Mouse (Mus musculus) MEL-GATA-1-ER (cell line): ENCODE measurements at regions not wholly inside any gene's neighbourhood (a gene's known extent, or its start where the extent isn't known, plus 50 kb on each side); places are given as distances from the start of the nearest gene placed in this dataset.
"Not testable (repeated sequence)": the region's sequence is repeated elsewhere in the genome, so short reads cannot be mapped to it uniquely, and the experiment has no call there.

Source experiments
- DNase-seq: peaks from one replicate; pipeline ENCODE4 v3.0.0-alpha.2; 2012; ENCODE audit warnings: low read depth; ENCODE audit errors: extremely low read depth

- DNase-seq, result no peak
These were observed 1934.9 kb downstream of the 9330182O14Rik start for GRCm38 (mm10) chr15:42069072-42069471.

- DNase-seq, result no peak
These were observed 1939.3 kb downstream of the 9330182O14Rik start for GRCm38 (mm10) chr15:42073486-42073885.

GRCm38 (mm10) chr15:42082436-42082835, 1948.3 kb downstream of the 9330182O14Rik start:
- no peak for DNase-seq

GRCm38 (mm10) chr15:42100730-42101129, 1966.6 kb downstream of the 9330182O14Rik start:
- no peak for DNase-seq

- no peak for DNase-seq
These were observed 1970.7 kb downstream of the 9330182O14Rik start for GRCm38 (mm10) chr15:42104816-42105215.

GRCm38 (mm10) chr15:42107106-42107505, 1972.9 kb downstream of the 9330182O14Rik start:
- no peak for DNase-seq

- DNase-seq, result no peak
These were observed 1977.6 kb downstream of the 9330182O14Rik start for GRCm38 (mm10) chr15:42111811-42112210.

GRCm38 (mm10) chr15:42127471-42127870, 1993.3 kb downstream of the 9330182O14Rik start:
- DNase-seq, result no peak

- DNase-seq, result no peak
These were observed 1994.8 kb downstream of the 9330182O14Rik start for GRCm38 (mm10) chr15:42128976-42129375.

- peak; percentile 32 for DNase-seq
These were observed 2032.4 kb downstream of the 9330182O14Rik start for GRCm38 (mm10) chr15:42166546-42166945.

GRCm38 (mm10) chr15:42177766-42178165, 2043.6 kb downstream of the 9330182O14Rik start:
- not testable (repeated sequence) for DNase-seq

GRCm38 (mm10) chr15:42207187-42207846, 2073.2 kb downstream of the 9330182O14Rik start:
- no peak for DNase-seq

- DNase-seq, result no peak
These were observed 2085.3 kb downstream of the 9330182O14Rik start for GRCm38 (mm10) chr15:42219496-42219895.

GRCm38 (mm10) chr15:42220005-42220404, 2085.8 kb downstream of the 9330182O14Rik start:
- DNase-seq, result no peak

GRCm38 (mm10) chr15:42225006-42225405, 2090.8 kb downstream of the 9330182O14Rik start:
- no peak for DNase-seq

- DNase-seq, result no peak
These were observed 2097.5 kb downstream of the 9330182O14Rik start for GRCm38 (mm10) chr15:42231692-42232091.

GRCm38 (mm10) chr15:42246812-42247211, 2112.6 kb downstream of the 9330182O14Rik start:
- DNase-seq, result no peak

GRCm38 (mm10) chr15:42252730-42253330, 2118.7 kb downstream of the 9330182O14Rik start:
- no peak for DNase-seq

- no peak for DNase-seq
These were observed 2122.2 kb downstream of the 9330182O14Rik start for GRCm38 (mm10) chr15:42256343-42256742.

- no peak for DNase-seq
These were observed 2141.0 kb downstream of the 9330182O14Rik start for GRCm38 (mm10) chr15:42275117-42275516.

- DNase-seq, result no peak
These were observed 2143.1 kb downstream of the 9330182O14Rik start for GRCm38 (mm10) chr15:42277247-42277646.

- DNase-seq, result no peak
These were observed 2146.6 kb downstream of the 9330182O14Rik start for GRCm38 (mm10) chr15:42280810-42281209.

- no peak for DNase-seq
These were observed 2162.2 kb downstream of the 9330182O14Rik start for GRCm38 (mm10) chr15:42296406-42296805.
